In genomic region chr2:74701949-74702819, GRCm38 (mm10) we compare ENCODE assay signal across 9 mouse cellular contexts. TPM values are rescaled to one million over a fixed set of nuclear protein-coding genes. Genes with fewer than 3 reads are reported as not detected.
DNase-seq lines count a peak whose midpoint lies in the region; ATAC-seq and TF ChIP-seq lines count a peak whose summit lies in the region.
"Had no signal": no experiment of that assay in that cellular context is flagged by ENCODE, and none has a peak within 500 bp of the region (broad histone marks: within the 10 kb centered on the region; RNA-seq: fewer than 3 reads in every experiment).

No protein-coding gene starts in this region.

- no peak for TF ChIP-seq POLR2A in testis, adult 2 months (IDR thresholded peaks at IDR 0.05; ENCODE audit: control insufficient read depth, low read depth, low read length)

- H3K27ac ChIP-seq in heart, embryonic 10.5 days = no peak overlapping the region
- H3K27ac ChIP-seq in heart, postnatal 0 days (ENCODE audit: low read depth) = no peak overlapping the region
- no peak overlapping the region for H3K27ac ChIP-seq in testis, adult 2 months (ENCODE audit: control insufficient read depth, insufficient read depth, low read depth, low read length)
- H3K27ac ChIP-seq: midbrain, embryonic 12.5 days had no signal

- TF ChIP-seq EP300 in heart, postnatal 0 days (IDR thresholded peaks at IDR 0.05; ENCODE audit: low read depth) = no peak

- H3K36me3 ChIP-seq in heart, embryonic 10.5 days = no peaks in the 10 kb centered on the region
- H3K36me3 ChIP-seq in heart, postnatal 0 days (replicated peaks; ENCODE audit: control insufficient read depth, insufficient read depth, low read length) = no peaks in the 10 kb centered on the region
- no peaks in the 10 kb centered on the region; the same call in 1 of the 2 replicates for H3K36me3 ChIP-seq in testis, adult 2 months (ENCODE audit: control insufficient read depth, insufficient read depth, low read length)
- H3K36me3 ChIP-seq: midbrain, embryonic 12.5 days had no signal

- no peak for ATAC-seq in heart, postnatal 0 days (ENCODE audit: insufficient read depth, low read depth)

- peaks cover 99% of the 10 kb centered on the region for H3K27me3 ChIP-seq in heart, embryonic 10.5 days (ENCODE audit: insufficient read depth, poor library complexity, severe bottlenecking)
- peaks cover 98% of the 10 kb centered on the region for H3K27me3 ChIP-seq in heart, postnatal 0 days (ENCODE audit: control insufficient read depth, insufficient read depth, low read length)
- no peaks in the 10 kb centered on the region; the same call in 1 of the 2 replicates for H3K27me3 ChIP-seq in testis, adult 2 months (ENCODE audit: control insufficient read depth, insufficient read depth, low read length)

- H3K9me3 ChIP-seq in heart, embryonic 10.5 days = no peaks in the 10 kb centered on the region
- H3K9me3 ChIP-seq in heart, postnatal 0 days (replicated peaks; ENCODE audit: control insufficient read depth, low read length) = no peaks in the 10 kb centered on the region
- H3K9me3 ChIP-seq: midbrain, embryonic 12.5 days had no signal

- H3K4me3 ChIP-seq in heart, embryonic 10.5 days = no peak overlapping the region
- H3K4me3 ChIP-seq in heart, postnatal 0 days (ENCODE audit: low read depth, low read length) = no peak overlapping the region
- H3K4me3 ChIP-seq in testis, adult 2 months (ENCODE audit: control insufficient read depth, low read depth, low read length) = no peak overlapping the region
- H3K4me3 ChIP-seq: midbrain, embryonic 12.5 days had no signal

- 14% methylated on average over 17 of the region's 17 CpGs for WGBS in heart, embryonic 10.5 days
- 17% methylated on average over 17 of the region's 17 CpGs for WGBS in heart, postnatal 0 days

- peak; percentile 84 for DNase-seq in heart, adult 11 months
- DNase-seq in heart, embryonic 10.5 days (ENCODE audit: low spot score) = no peak
- DNase-seq in CD8-positive naive resting alpha-beta T cell, adult 2 months (ENCODE audit: low read depth in 2 of 2, low spot score in 2 of 2) = peak; percentile 52 to 67
- DNase-seq in c-Kit-positive CD71-negative TER-119-negative erythroid progenitor cells, embryonic 14.5 days (ENCODE audit: low read depth) = peak; percentile 51
- DNase-seq in heart, postnatal 0 days (ENCODE audit: low spot score) = peak; percentile 65
- peak; percentile 63 to 75 for DNase-seq in layer of hippocampus, postnatal 36 days
- peak; percentile 84 for DNase-seq in mesoderm, embryonic 11.5 days (ENCODE audit: low read depth, low spot score)

- TF ChIP-seq CTCF in heart, postnatal 0 days (IDR thresholded peaks at IDR 0.05; ENCODE audit: low read depth) = peak; percentile 86
- TF ChIP-seq CTCF in testis, adult 2 months (IDR thresholded peaks at IDR 0.05; ENCODE audit: control insufficient read depth, insufficient read depth, insufficient replicate concordance, low read depth, low read length) = peak; percentile 68; the same call in 1 of the 2 replicates

- H3K9ac ChIP-seq in heart, postnatal 0 days (replicated peaks; ENCODE audit: low read depth, low read length) = no peak overlapping the region
- H3K9ac ChIP-seq: midbrain, embryonic 12.5 days had no signal

- no peak overlapping the region for H3K4me2 ChIP-seq in heart, postnatal 0 days (ENCODE audit: low read depth, low read length)
- H3K4me2 ChIP-seq: midbrain, embryonic 12.5 days had no signal

- peaks cover 25% of the 10 kb centered on the region for H3K4me1 ChIP-seq in heart, embryonic 10.5 days
- H3K4me1 ChIP-seq in heart, postnatal 0 days (ENCODE audit: control insufficient read depth, insufficient read depth) = no peaks in the 10 kb centered on the region
- peaks cover 25% of the 10 kb centered on the region for H3K4me1 ChIP-seq in testis, adult 2 months (ENCODE audit: control insufficient read depth, insufficient read depth, low read length)

RNA-seq across cellular contexts. Expression of gene Hoxd8, which starts 2.2 kb away (rescaled TPM):
- polyA plus RNA-seq in heart, embryonic 10.5 days (2016; fragmentation: Nextera tagmentation; extraction: Ambion mirVana) = 0.09 and 1.3 TPM in 2 replicates
- 1.5 TPM in 1 of 2 replicates, not detected in the other for total RNA-seq in heart, postnatal 0 days (2014; rRNA removed; ENCODE audit: low replicate concordance)
- polyA plus RNA-seq in heart, postnatal 0 days (2015; fragmentation: Nextera tagmentation; extraction: Ambion mirVana) = 0.23 and 0.26 TPM in 2 replicates
- total RNA-seq in layer of hippocampus, postnatal 36 days (2021) = not detected
- 23.1 and 23.6 TPM in 2 replicates for polyA plus RNA-seq in testis, adult 2 months (2012; rRNA removed)

RNA-seq across cellular contexts. Expression of gene Hoxd9, which starts 4.7 kb away (rescaled TPM):
- 3.0 TPM in 1 of 2 replicates, not detected in the other for polyA plus RNA-seq in heart, embryonic 10.5 days (2016; fragmentation: Nextera tagmentation; extraction: Ambion mirVana)
- 0.84 TPM in 1 of 2 replicates, not detected in the other for total RNA-seq in heart, postnatal 0 days (2014; rRNA removed; ENCODE audit: low replicate concordance)
- polyA plus RNA-seq in heart, postnatal 0 days (2015; fragmentation: Nextera tagmentation; extraction: Ambion mirVana) = 0.08 and 0.12 TPM in 2 replicates
- total RNA-seq in layer of hippocampus, postnatal 36 days (2021) = not detected
- 1.8 and 2.0 TPM in 2 replicates for polyA plus RNA-seq in testis, adult 2 months (2012; rRNA removed)
- polyA plus RNA-seq: midbrain, embryonic 12.5 days had no signal

RNA-seq across cellular contexts. Expression of gene Hoxd3, which starts 9.5 kb away (rescaled TPM):
- 0.73 and 2.9 TPM in 2 replicates for polyA plus RNA-seq in heart, embryonic 10.5 days (2016; fragmentation: Nextera tagmentation; extraction: Ambion mirVana)
- total RNA-seq in heart, postnatal 0 days (2014; rRNA removed; ENCODE audit: low replicate concordance) = not detected in 2 replicates
- polyA plus RNA-seq in heart, postnatal 0 days (2015; fragmentation: Nextera tagmentation; extraction: Ambion mirVana) = 0.04 TPM in 1 of 2 replicates, not detected in the other
- not detected for total RNA-seq in layer of hippocampus, postnatal 36 days (2021)
- polyA plus RNA-seq in testis, adult 2 months (2012; rRNA removed) = 0.48 and 1.4 TPM in 2 replicates
- polyA plus RNA-seq: midbrain, embryonic 12.5 days had no signal

RNA-seq across cellular contexts. Expression of gene Hoxd4, which starts 9.5 kb away (rescaled TPM):
- 0.29 TPM in 1 of 2 replicates, not detected in the other for polyA plus RNA-seq in heart, embryonic 10.5 days (2016; fragmentation: Nextera tagmentation; extraction: Ambion mirVana)
- 0.19 TPM in 1 of 2 replicates, not detected in the other for total RNA-seq in heart, postnatal 0 days (2014; rRNA removed; ENCODE audit: low replicate concordance)
- 0.05 and 0.11 TPM in 2 replicates for polyA plus RNA-seq in heart, postnatal 0 days (2015; fragmentation: Nextera tagmentation; extraction: Ambion mirVana)
- total RNA-seq in layer of hippocampus, postnatal 36 days (2021) = not detected
- 3.3 and 5.3 TPM in 2 replicates for polyA plus RNA-seq in testis, adult 2 months (2012; rRNA removed)
- polyA plus RNA-seq: midbrain, embryonic 12.5 days had no signal

RNA-seq across cellular contexts. Expression of gene Hoxd10, which starts 10.5 kb away (rescaled TPM):
- polyA plus RNA-seq in heart, embryonic 10.5 days (2016; fragmentation: Nextera tagmentation; extraction: Ambion mirVana) = 2.3 TPM in 1 of 2 replicates, not detected in the other
- total RNA-seq in heart, postnatal 0 days (2014; rRNA removed; ENCODE audit: low replicate concordance) = not detected in 2 replicates
- 0.08 TPM in 1 of 2 replicates, not detected in the other for polyA plus RNA-seq in heart, postnatal 0 days (2015; fragmentation: Nextera tagmentation; extraction: Ambion mirVana)
- total RNA-seq in layer of hippocampus, postnatal 36 days (2021) = not detected
- 0.73 and 0.81 TPM in 2 replicates for polyA plus RNA-seq in testis, adult 2 months (2012; rRNA removed)
- polyA plus RNA-seq: midbrain, embryonic 12.5 days had no signal

Comparison
In these comparisons a context has a peak if more than half of its experiments do, and no peak if none do; other contexts are left out.
1. RNA of gene Hoxd8, which starts 2.2 kb away (polyA plus RNA-seq): 23.1 to 23.6 TPM in testis, adult 2 months; 0.09 to 1.3 TPM in heart, embryonic 10.5 days and 0.23 to 0.26 TPM in heart, postnatal 0 days; every median in the first group is over 10 times any median in the second.